Mouse (Mus musculus) cerebellum, adult 9-11 months (tissue): ENCODE data around the gene Slc25a14.

Experiments
- DNase-seq: peaks from one replicate; pipeline ENCODE4 v3.0.0; 2022

Gene Slc25a14

GRCm38 (mm10) chrX:48623379-48624053 is at the start of gene Slc25a14:
Gene Slc25a14 (plus strand): TSS chrX:48623413.
- peak; percentile 85 for DNase-seq

GRCm38 (mm10) chrX:48583332-48583731 is 39.9 kb upstream of the Slc25a14 start:
- DNase-seq = no peak

- no peak for DNase-seq
Measured at GRCm38 (mm10) chrX:48593721-48594098, 29.5 kb upstream of the Slc25a14 start.

- DNase-seq = peak; percentile 79
Measured at GRCm38 (mm10) chrX:48594099-48594760, 29.0 kb upstream of the Slc25a14 start, which contains the start of gene Zfp280c. Gene Zfp280c (minus strand): TSS chrX:48594504.

GRCm38 (mm10) chrX:48596053-48596452 is 27.2 kb upstream of the Slc25a14 start:
- no peak for DNase-seq

- no peak for DNase-seq
Measured at GRCm38 (mm10) chrX:48596906-48597305, 26.3 kb upstream of the Slc25a14 start.

- DNase-seq = no peak
Measured at GRCm38 (mm10) chrX:48604872-48605271, 18.3 kb upstream of the Slc25a14 start.

- no peak for DNase-seq
Measured at GRCm38 (mm10) chrX:48623049-48623378, 199 bp upstream of the Slc25a14 start.

- DNase-seq = no peak
Measured at GRCm38 (mm10) chrX:48624054-48624420, 824 bp downstream of the Slc25a14 start.

GRCm38 (mm10) chrX:48637032-48637431 is 13.8 kb downstream of the Slc25a14 start:
- no peak for DNase-seq

GRCm38 (mm10) chrX:48644122-48644521 is 20.9 kb downstream of the Slc25a14 start:
- DNase-seq = peak; percentile 8

GRCm38 (mm10) chrX:48666807-48667206 is 43.6 kb downstream of the Slc25a14 start:
- peak; percentile 2 for DNase-seq

- DNase-seq = no peak
Measured at GRCm38 (mm10) chrX:48669588-48669987, 46.4 kb downstream of the Slc25a14 start.

- DNase-seq = no peak
Measured at GRCm38 (mm10) chrX:48671714-48672113, 48.5 kb downstream of the Slc25a14 start.

GRCm38 (mm10) chrX:48674171-48674570 is 51.0 kb downstream of the Slc25a14 start, which contains the start of gene Gpr119:
Gene Gpr119 (minus strand): TSS chrX:48674478.
- DNase-seq = no peak

GRCm38 (mm10) chrX:48683451-48683850 is 60.2 kb downstream of the Slc25a14 start:
- peak; percentile 10 for DNase-seq

- no peak for DNase-seq
Measured at GRCm38 (mm10) chrX:48683857-48684256, 60.6 kb downstream of the Slc25a14 start.

GRCm38 (mm10) chrX:48694460-48694859 is 71.2 kb downstream of the Slc25a14 start:
- no peak for DNase-seq

- peak; percentile 94 for DNase-seq
Measured at GRCm38 (mm10) chrX:48694864-48695371, 71.7 kb downstream of the Slc25a14 start, which contains the start of gene Rbmx2. Gene Rbmx2 (plus strand): TSS chrX:48695004.

- no peak for DNase-seq
Measured at GRCm38 (mm10) chrX:48709701-48710100, 86.5 kb downstream of the Slc25a14 start.
